ENCODE assay signal across 9 mouse cellular contexts in the genomic region with DNA sequence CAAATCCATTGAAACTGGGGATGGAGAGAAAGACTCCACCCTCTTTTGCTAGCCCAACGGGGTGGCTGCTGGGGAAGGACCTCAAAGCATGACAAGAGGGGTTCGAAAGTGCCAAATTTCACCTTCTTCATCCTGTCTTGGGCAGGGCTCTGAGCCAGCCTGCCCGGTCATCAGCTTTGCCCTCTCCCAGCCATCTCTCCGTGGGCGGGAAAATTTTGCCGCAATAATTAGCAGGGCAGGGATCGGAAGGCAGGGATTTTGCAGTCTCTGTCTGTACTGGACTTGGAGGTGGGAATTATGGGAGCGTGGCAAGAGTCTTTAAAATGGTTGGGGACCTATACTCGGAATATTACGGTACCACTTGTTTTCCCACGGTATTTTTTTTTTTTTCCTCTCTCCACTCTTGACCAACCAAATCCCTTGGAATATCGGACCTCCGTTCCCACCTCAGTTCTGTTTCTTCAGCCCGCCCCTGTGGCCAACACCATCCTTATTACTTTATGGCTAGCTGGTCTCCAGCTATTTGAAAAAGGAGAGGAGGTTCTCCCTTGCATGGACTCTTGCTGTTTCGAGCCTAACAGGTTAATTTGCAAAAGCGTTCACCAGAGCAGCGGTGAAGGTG. TPM values are rescaled to one million over a fixed set of nuclear protein-coding genes. Genes with fewer than 3 reads are reported as not detected.
DNase-seq lines count a peak whose midpoint lies in the region; ATAC-seq and TF ChIP-seq lines count a peak whose summit lies in the region.
"Had no signal": no experiment of that assay in that cellular context is flagged by ENCODE, and none has a peak within 500 bp of the region (broad histone marks: within the 10 kb centered on the region; RNA-seq: fewer than 3 reads in every experiment).

No protein-coding gene starts in this region.

- TF ChIP-seq POLR2A in ES-Bruce4 (IDR thresholded peaks at IDR 0.05; ENCODE audit: insufficient read depth, low read length) = no peak

- no peaks in the 10 kb centered on the region for H3K27me3 ChIP-seq in ES-Bruce4 (ENCODE audit: control insufficient read depth, insufficient read depth, low read length, poor library complexity, severe bottlenecking)
- peaks cover 85% of the 10 kb centered on the region for H3K27me3 ChIP-seq in hindbrain, embryonic 10.5 days (ENCODE audit: insufficient read depth, poor library complexity, severe bottlenecking)
- peaks cover 5% of the 10 kb centered on the region for H3K27me3 ChIP-seq in midbrain, embryonic 11.5 days (ENCODE audit: control insufficient read depth, insufficient read depth, low read length)

- H3K27ac ChIP-seq in ES-Bruce4 (ENCODE audit: insufficient read depth, low read length) = no peak overlapping the region
- peak overlapping the region; percentile 13; the same call in 1 of the 2 replicates for H3K27ac ChIP-seq in hindbrain, embryonic 10.5 days
- no peak overlapping the region for H3K27ac ChIP-seq in midbrain, embryonic 11.5 days (ENCODE audit: low read depth, low read length)
- H3K27ac ChIP-seq: left cerebral cortex, adult 2 months had no signal

- no peaks in the 10 kb centered on the region for H3K9me3 ChIP-seq in ES-Bruce4 (replicated peaks; ENCODE audit: control insufficient read depth, insufficient read depth, low read length, poor library complexity, severe bottlenecking)
- no peaks in the 10 kb centered on the region for H3K9me3 ChIP-seq in hindbrain, embryonic 10.5 days
- H3K9me3 ChIP-seq in midbrain, embryonic 11.5 days (ENCODE audit: control insufficient read depth, low read length) = no peaks in the 10 kb centered on the region

- TF ChIP-seq CTCF in ES-Bruce4 (IDR thresholded peaks at IDR 0.05; ENCODE audit: low read depth, low read length) = no peak

- H3K4me1 ChIP-seq in ES-Bruce4 (ENCODE audit: control insufficient read depth, insufficient read depth, low read length) = peaks cover 4% of the 10 kb centered on the region
- peaks cover 75% of the 10 kb centered on the region for H3K4me1 ChIP-seq in hindbrain, embryonic 10.5 days (replicated peaks)
- peaks cover 49% of the 10 kb centered on the region for H3K4me1 ChIP-seq in midbrain, embryonic 11.5 days (ENCODE audit: control insufficient read depth, insufficient read depth, low read length)

- H3K36me3 ChIP-seq in ES-Bruce4 (ENCODE audit: control insufficient read depth, insufficient read depth, low read length, poor library complexity, severe bottlenecking) = no peaks in the 10 kb centered on the region
- H3K36me3 ChIP-seq in hindbrain, embryonic 10.5 days = peaks cover 12% of the 10 kb centered on the region
- no peaks in the 10 kb centered on the region for H3K36me3 ChIP-seq in midbrain, embryonic 11.5 days (ENCODE audit: control insufficient read depth, insufficient read depth, low read length)

- DNase-seq in NIH3T3 (ENCODE audit: low read depth) = peak; percentile 30
- DNase-seq in hindbrain, embryonic 10.5 days (ENCODE audit: low spot score) = peak; percentile 36
- peak; percentile 94 for DNase-seq in midbrain, embryonic 11.5 days (ENCODE audit: low spot score, missing footprints)
- DNase-seq in layer of hippocampus, adult 11-12 months (ENCODE audit: low spot score) = no peak
- no peak for DNase-seq in spleen, postnatal 36 days (ENCODE audit: low spot score in 2 of 2)
- DNase-seq in B cell, adult 2 months = no peak
- DNase-seq: adrenal gland, postnatal 14 days had no signal

- H3K9ac ChIP-seq in ES-Bruce4 (ENCODE audit: low read depth, poor library complexity, severe bottlenecking) = no peak overlapping the region
- H3K9ac ChIP-seq in midbrain, embryonic 11.5 days (ENCODE audit: low read length) = peak overlapping the region; percentile 2; the same call in 1 of the 2 replicates

- no peak for TF ChIP-seq EP300 in ES-Bruce4 (IDR thresholded peaks at IDR 0.05; ENCODE audit: insufficient read depth, low read depth, low read length)

- peak overlapping the region; percentile 63 for H3K4me2 ChIP-seq in midbrain, embryonic 11.5 days

- WGBS in hindbrain, embryonic 10.5 days = under 1% methylated on average over 17 of the region's 17 CpGs
- 1% methylated on average over 17 of the region's 17 CpGs for WGBS in midbrain, embryonic 11.5 days

- no peak for ATAC-seq in midbrain, embryonic 11.5 days (ENCODE audit: low FRiP score)

- peak overlapping the region; percentile 36 for H3K4me3 ChIP-seq in ES-Bruce4 (ENCODE audit: low read depth, low read length)
- peak overlapping the region; percentile 52 for H3K4me3 ChIP-seq in hindbrain, embryonic 10.5 days
- H3K4me3 ChIP-seq in midbrain, embryonic 11.5 days (ENCODE audit: low read depth, low read length) = peak overlapping the region; percentile 29
- H3K4me3 ChIP-seq: left cerebral cortex, adult 2 months had no signal

RNA-seq across cellular contexts. Expression of gene Nanos2, which starts 24.9 kb away (rescaled TPM):
- not detected in 2 replicates for polyA plus RNA-seq in ES-Bruce4 (2011; ENCODE audit: insufficient read depth, insufficient read length, low read depth, missing spikeins)
- 0.09 TPM in 1 of 2 replicates, not detected in the other for polyA plus RNA-seq in hindbrain, embryonic 10.5 days (2016; fragmentation: Nextera tagmentation; extraction: Ambion mirVana)
- polyA plus RNA-seq in midbrain, embryonic 11.5 days (2014; fragmentation: Nextera tagmentation; extraction: Ambion mirVana) = 0.10 TPM in 2 replicates

RNA-seq across cellular contexts. Expression of gene Mypop, which starts 28.8 kb away (rescaled TPM):
- polyA plus RNA-seq in ES-Bruce4 (2011; ENCODE audit: insufficient read depth, insufficient read length, low read depth, missing spikeins) = 4.0 and 5.5 TPM in 2 replicates
- polyA plus RNA-seq in hindbrain, embryonic 10.5 days (2016; fragmentation: Nextera tagmentation; extraction: Ambion mirVana) = 4.1 and 5.0 TPM in 2 replicates
- 3.7 and 4.0 TPM in 2 replicates for polyA plus RNA-seq in midbrain, embryonic 11.5 days (2014; fragmentation: Nextera tagmentation; extraction: Ambion mirVana)

RNA-seq across cellular contexts. Expression of gene Nova2, which starts 36.6 kb away (rescaled TPM):
- polyA plus RNA-seq in ES-Bruce4 (2011; ENCODE audit: insufficient read depth, insufficient read length, low read depth, missing spikeins) = 7.5 TPM in 2 replicates
- polyA plus RNA-seq in hindbrain, embryonic 10.5 days (2016; fragmentation: Nextera tagmentation; extraction: Ambion mirVana) = 3.5 and 7.3 TPM in 2 replicates
- polyA plus RNA-seq in midbrain, embryonic 11.5 days (2014; fragmentation: Nextera tagmentation; extraction: Ambion mirVana) = 9.1 and 9.8 TPM in 2 replicates

RNA-seq across cellular contexts. Expression of gene Irf2bp1, which starts 41.6 kb away (rescaled TPM):
- 16.2 and 20.9 TPM in 2 replicates for polyA plus RNA-seq in ES-Bruce4 (2011; ENCODE audit: insufficient read depth, insufficient read length, low read depth, missing spikeins)
- polyA plus RNA-seq in hindbrain, embryonic 10.5 days (2016; fragmentation: Nextera tagmentation; extraction: Ambion mirVana) = 23.2 and 31.1 TPM in 2 replicates
- polyA plus RNA-seq in midbrain, embryonic 11.5 days (2014; fragmentation: Nextera tagmentation; extraction: Ambion mirVana) = 24.1 and 26.5 TPM in 2 replicates

RNA-seq across cellular contexts. Expression of gene Ccdc61, which starts 52.1 kb away (rescaled TPM):
- polyA plus RNA-seq in ES-Bruce4 (2011; ENCODE audit: insufficient read depth, insufficient read length, low read depth, missing spikeins) = 36.4 and 39.9 TPM in 2 replicates
- 36.8 and 39.2 TPM in 2 replicates for polyA plus RNA-seq in hindbrain, embryonic 10.5 days (2016; fragmentation: Nextera tagmentation; extraction: Ambion mirVana)
- 23.0 and 28.3 TPM in 2 replicates for polyA plus RNA-seq in midbrain, embryonic 11.5 days (2014; fragmentation: Nextera tagmentation; extraction: Ambion mirVana)

Comparison
In these comparisons a context has a peak if more than half of its experiments do, and no peak if none do; other contexts are left out.
1. DNase-seq: peak in NIH3T3 (single experiment), hindbrain, embryonic 10.5 days (single experiment) and midbrain, embryonic 11.5 days (single experiment); none in layer of hippocampus, adult 11-12 months (single experiment), spleen, postnatal 36 days (0 of 2) and B cell, adult 2 months (0 of 2).
2. Peak in every context shown above with its lines, with median percentiles within 50 percentile points of each other: H3K4me3 ChIP-seq.